Mouse (Mus musculus) CH12.LX (cell line): ENCODE measurements around the gene Fam219a. TPM values are rescaled to one million over a fixed set of nuclear protein-coding genes. Genes with fewer than 3 reads are reported as not detected.

Experiments
- DNase-seq: peaks from one replicate; pipeline ENCODE4 v3.0.0-alpha.2; 2013; ENCODE audit errors: extremely low read depth
- H3K27ac ChIP-seq: 2 replicates; pipeline ENCODE4 v1.5.1; 2012; ENCODE audit warnings: low read depth, mild to moderate bottlenecking, control low read depth, moderate library complexity; ENCODE audit not compliant: insufficient read depth
- H3K27me3 ChIP-seq: replicated peaks from 2 replicates; pipeline ENCODE3; 2012; ENCODE audit warnings: inconsistent platforms
- H3K36me3 ChIP-seq, 2 experiments: replicated peaks in 1 of 2; 2 replicates each; pipeline versions ENCODE3 to v1.6.1; 2012; ENCODE audit warnings: inconsistent platforms in 1 of 2, low read length in 1 of 2, mild to moderate bottlenecking in 1 of 2, mixed read lengths in 1 of 2, moderate library complexity in 1 of 2; ENCODE audit not compliant: control insufficient read depth in 1 of 2, insufficient read depth in 1 of 2
- H3K4me1 ChIP-seq, 2 experiments: 2 replicates each; pipeline ENCODE4 v1.6.1; 2012; ENCODE audit warnings: inconsistent platforms in 1 of 2, moderate library complexity in 1 of 2; ENCODE audit not compliant: insufficient read depth in 2 of 2, control insufficient read depth in 1 of 2
- H3K4me2 ChIP-seq: 2 replicates; pipeline ENCODE4 v1.6.1; 2012; ENCODE audit warnings: low read depth, mild to moderate bottlenecking, control low read depth; ENCODE audit not compliant: poor library complexity, insufficient read depth, severe bottlenecking
- H3K4me3 ChIP-seq, 3 experiments: fragments of 150-350 bp in 1 of 3; sonication (generic) in 1 of 3; replicated peaks in 1 of 3; 2 replicates each; pipeline versions ENCODE3 to v1.5.1; 2011 to 2012; ENCODE audit warnings: low read depth in 2 of 3, low read length in 2 of 3, mild to moderate bottlenecking in 2 of 3, moderate library complexity in 2 of 3, control low read depth in 1 of 3, improper control_type of control experiment in 1 of 3, inconsistent platforms in 1 of 3, mixed read lengths in 1 of 3; ENCODE audit not compliant: poor library complexity in 1 of 3
- H3K79me2 ChIP-seq: replicated peaks from 2 replicates; pipeline ENCODE4 v1.6.1; 2012; ENCODE audit warnings: mild to moderate bottlenecking, moderate library complexity; ENCODE audit not compliant: control insufficient read depth, poor library complexity, insufficient read depth, severe bottlenecking; ENCODE audit errors: extremely low read depth
- H3K9ac ChIP-seq: 2 replicates; pipeline ENCODE4 v1.6.1; 2012; ENCODE audit warnings: low read depth, mild to moderate bottlenecking, control low read depth, moderate library complexity; ENCODE audit not compliant: insufficient read depth
- H3K9me3 ChIP-seq: replicated peaks from 2 replicates; pipeline ENCODE3; 2012; ENCODE audit warnings: low read length, inconsistent platforms, mixed read lengths
- CHD1 ChIP-seq: IDR thresholded peaks from 2 replicates; pipeline ENCODE4 v1.6.1; 2012; ENCODE audit warnings: low read depth, low read length, improper control_type of control experiment, inconsistent platforms
- CHD2 ChIP-seq: IDR thresholded peaks from 2 replicates; pipeline ENCODE4 v1.6.1; 2011; ENCODE audit warnings: low read length, improper control_type of control experiment
- ELF1 ChIP-seq: IDR thresholded peaks from 2 replicates; pipeline ENCODE4 v1.6.1; 2014; ENCODE audit warnings: low read depth, mild to moderate bottlenecking, inconsistent platforms, low read length, improper control_type of control experiment
- EP300 ChIP-seq: IDR thresholded peaks from 2 replicates; pipeline ENCODE4 v1.6.1; 2011; ENCODE audit warnings: low read length, improper control_type of control experiment
- ETS1 ChIP-seq: conservative IDR thresholded peaks from 2 replicates; pipeline ENCODE4 v1.6.1; 2012; ENCODE audit warnings: low read depth, mild to moderate bottlenecking, inconsistent platforms, low read length, improper control_type of control experiment, moderate library complexity
- GABPA ChIP-seq: IDR thresholded peaks from 2 replicates; pipeline ENCODE4 v1.6.1; 2012; ENCODE audit warnings: low read depth, low read length, improper control_type of control experiment, inconsistent platforms; ENCODE audit not compliant: insufficient replicate concordance
- IRF4 ChIP-seq: IDR thresholded peaks from 2 replicates; pipeline ENCODE4 v1.6.1; 2014; ENCODE audit warnings: low read depth, mild to moderate bottlenecking, inconsistent platforms, low read length, improper control_type of control experiment
- KAT2A ChIP-seq: IDR thresholded peaks from 2 replicates; pipeline ENCODE4 v1.6.1; 2012; ENCODE audit warnings: low read length, improper control_type of control experiment, inconsistent platforms; ENCODE audit not compliant: insufficient replicate concordance
- MAX ChIP-seq: IDR thresholded peaks from 2 replicates; pipeline ENCODE4 v1.6.1; 2011; ENCODE audit warnings: low read length, improper control_type of control experiment
- MAZ ChIP-seq: IDR thresholded peaks from 2 replicates; pipeline ENCODE4 v1.6.1; 2012; ENCODE audit warnings: low read depth, mild to moderate bottlenecking, inconsistent platforms, low read length, improper control_type of control experiment, moderate library complexity
- MXI1 ChIP-seq: IDR thresholded peaks from 2 replicates; pipeline ENCODE4 v1.6.1; 2011; ENCODE audit warnings: mild to moderate bottlenecking, low read depth, low read length, improper control_type of control experiment
- NELFE ChIP-seq: IDR thresholded peaks from 2 replicates; pipeline ENCODE4 v1.6.1; 2011; ENCODE audit warnings: low read depth, low read length, improper control_type of control experiment
- POLR2A ChIP-seq: IDR thresholded peaks from 2 replicates; pipeline ENCODE4 v1.6.1; 2011; ENCODE audit warnings: low read depth, mild to moderate bottlenecking, improper control_type of control experiment, low read length
- SIN3A ChIP-seq: IDR thresholded peaks from 2 replicates; pipeline ENCODE4 v1.6.1; 2012; ENCODE audit warnings: low read length, improper control_type of control experiment, inconsistent platforms
- SMC3 ChIP-seq: IDR thresholded peaks from 2 replicates; pipeline ENCODE4 v1.6.1; 2011; ENCODE audit warnings: low read depth, low read length, improper control_type of control experiment
- UBTF ChIP-seq: IDR thresholded peaks from 2 replicates; pipeline ENCODE4 v1.6.1; 2012; ENCODE audit warnings: low read depth, mild to moderate bottlenecking, inconsistent platforms, low read length, improper control_type of control experiment, moderate library complexity
- USF1 ChIP-seq: IDR thresholded peaks from 2 replicates; pipeline ENCODE4 v1.6.1; 2014; ENCODE audit warnings: low read depth, mild to moderate bottlenecking, inconsistent platforms, low read length, improper control_type of control experiment
- USF2 ChIP-seq: conservative IDR thresholded peaks from 2 replicates; pipeline ENCODE4 v1.6.1; 2011; ENCODE audit warnings: low read depth, low read length, improper control_type of control experiment
- ZMIZ1 ChIP-seq: IDR thresholded peaks from 2 replicates; pipeline ENCODE4 v1.6.1; 2012; ENCODE audit warnings: low read depth, mild to moderate bottlenecking, inconsistent platforms, low read length, improper control_type of control experiment
- ZNF384 ChIP-seq: IDR thresholded peaks from 2 replicates; pipeline ENCODE4 v1.6.1; 2012; ENCODE audit warnings: low read depth, low read length, improper control_type of control experiment, inconsistent platforms
- dilution Hi-C: fragments of 300-500 bp; cut with MboI; formaldehyde crosslinking; loops from 2 replicates; pipeline ENCODE4 v1.14.3; 2020; ENCODE audit warnings: low sequenced_read_pairs; ENCODE audit not compliant: extremely low pct_unique_long_range_greater_than_20kb, extremely low pct_ligation_motif_present
- in situ Hi-C: fragments of 300-500 bp; cut with MboI; formaldehyde crosslinking; loops from 3 replicates; pipeline ENCODE4 v1.14.3; 2019; ENCODE audit warnings: low sequenced_read_pairs, low pct_ligation_motif_present, low pct_unique_long_range_greater_than_20kb, mixed read lengths
- polyA plus RNA-seq: library from polyadenylated mRNA; unstranded; fragments of >175 nt; gene quantifications from 2 replicates; pipeline ENCODE4 v1.2.1, GENCODE M21; 2012; ENCODE audit warnings: low read depth; ENCODE audit not compliant: insufficient read length
- total RNA-seq, 2 experiments: library from RNA; depleted of rRNA; stranded (reverse); fragments of 300-350 nt in 1 of 2; fragments of >200 nt in 1 of 2; gene quantifications; 2 replicates each; pipeline ENCODE4 v1.2.3; 2012 to 2014

Fam219a gene
- total and polyA plus RNA-seq, 3 experiments: 0.20 to 1.5 (median 1.2) TPM

DNA sequence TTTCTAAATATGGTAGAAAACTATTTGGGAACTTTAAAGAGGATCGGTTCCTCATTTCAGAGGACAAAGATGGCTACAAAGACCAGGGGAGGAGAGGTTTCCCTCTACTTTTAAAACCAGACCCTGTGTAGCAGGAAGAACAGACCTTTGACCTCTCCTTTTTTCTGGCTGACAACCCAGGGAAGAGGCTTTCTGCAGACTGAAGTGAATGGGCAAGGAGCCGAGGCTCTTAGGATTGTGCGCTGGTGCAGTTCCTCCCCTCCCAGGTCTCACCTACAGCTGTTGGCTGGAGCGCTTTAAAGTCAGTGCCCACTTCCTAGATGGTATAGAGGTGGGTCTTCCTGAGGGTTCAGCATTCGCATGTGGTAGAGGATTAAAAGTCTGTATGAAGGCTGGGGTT, 72.3 kb downstream of the Fam219a start:
- DNase-seq: no peak
- Histone ChIP-seq H3K27ac (no peak overlapping the region), H3K27me3 (peaks cover 34% of the 10 kb centered on the region), H3K9ac (no peak overlapping the region), H3K36me3 (no peaks in the 10 kb centered on the region), H3K4me1 (no peaks in the 10 kb centered on the region), H3K4me2 (no peak overlapping the region), H3K79me2 (no peaks in the 10 kb centered on the region), H3K4me3 (no peak overlapping the region), H3K9me3 (peaks cover 14% of the 10 kb centered on the region)
- dilution Hi-C loops: no loop called here
- in situ Hi-C loops: no loop called here
- TF ChIP-seq KAT2A (no peak), MAX (no peak), EP300 (no peak), ETS1 (no peak), NELFE (no peak), POLR2A (no peak), UBTF (no peak), CHD2 (no peak), ZMIZ1 (no peak), ELF1 (no peak)

DNA sequence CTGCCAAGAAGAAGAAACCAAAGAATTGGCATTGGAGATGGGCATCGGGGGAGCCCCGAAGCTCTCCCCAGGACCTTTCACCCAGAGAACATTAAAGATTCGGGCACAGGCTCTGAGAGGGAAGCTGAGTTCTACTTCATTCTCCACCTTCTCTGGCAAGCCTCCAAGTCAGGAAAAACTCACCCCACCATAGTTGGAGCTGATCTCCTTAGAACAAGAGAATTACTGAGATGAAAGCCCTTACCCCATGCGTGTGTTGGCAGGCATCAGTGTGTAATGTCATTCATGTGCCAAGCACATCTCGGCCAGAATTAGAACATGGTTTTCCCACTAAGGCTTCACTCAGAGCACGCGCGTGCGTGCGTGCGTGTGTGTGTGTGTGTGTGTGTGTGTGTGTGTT, 73.5 kb downstream of the Fam219a start:
- Histone ChIP-seq H3K27me3 (peaks cover 24% of the 10 kb centered on the region), H3K4me2 (no peak overlapping the region), H3K79me2 (no peaks in the 10 kb centered on the region), H3K36me3 (no peaks in the 10 kb centered on the region), H3K27ac (no peak overlapping the region), H3K4me1 (no peaks in the 10 kb centered on the region), H3K9ac (no peak overlapping the region), H3K9me3 (peaks cover 14% of the 10 kb centered on the region), H3K4me3 (no peak overlapping the region)
- dilution Hi-C loops: no loop called here
- no peak for DNase-seq
- TF ChIP-seq KAT2A: no peak
- TF ChIP-seq GABPA: no peak
- no peak for TF ChIP-seq SIN3A
- in situ Hi-C loops: no loop called here

DNA sequence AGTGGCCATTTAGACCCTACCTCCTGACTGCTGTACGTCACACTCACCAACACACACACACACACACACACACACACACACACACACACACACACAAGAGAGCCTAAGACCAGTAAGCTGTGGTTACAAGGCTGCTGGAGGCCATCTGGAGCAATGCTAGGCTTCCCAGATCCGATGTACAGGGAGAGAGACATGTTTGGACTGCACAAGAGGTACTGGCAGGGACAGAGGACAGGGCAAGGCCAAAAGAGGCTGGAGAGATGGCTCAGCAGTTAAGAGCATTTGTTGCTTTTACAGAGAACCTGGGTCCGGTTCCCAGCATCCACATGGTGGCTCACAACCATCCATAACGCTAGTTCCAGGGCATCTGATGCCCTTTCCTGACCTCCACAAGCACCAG, 74.3 kb downstream of the Fam219a start:
- Histone ChIP-seq H3K79me2 (no peaks in the 10 kb centered on the region), H3K36me3 (no peaks in the 10 kb centered on the region), H3K4me3 (no peak overlapping the region), H3K9ac (no peak overlapping the region), H3K27me3 (peaks cover 20% of the 10 kb centered on the region), H3K4me1 (no peaks in the 10 kb centered on the region), H3K9me3 (peaks cover 14% of the 10 kb centered on the region), H3K4me2 (no peak overlapping the region), H3K27ac (no peak overlapping the region)
- in situ Hi-C loops (no loop called here), dilution Hi-C loops (no loop called here)
- no peak for DNase-seq
- TF ChIP-seq SMC3: no peak
- TF ChIP-seq CHD1: no peak
- TF ChIP-seq USF2: no peak
- TF ChIP-seq USF1: no peak
- TF ChIP-seq ZNF384: no peak
- TF ChIP-seq MXI1: no peak
- TF ChIP-seq ELF1: no peak
- TF ChIP-seq IRF4: no peak
- no peak for TF ChIP-seq MAZ
